Mouse (Mus musculus) cerebellum, postnatal 14 days (tissue): ENCODE measurements around the gene E330017A01Rik.
"Not testable (repeated sequence)": the region's sequence is repeated elsewhere in the genome, so short reads cannot be mapped to it uniquely, and the experiment has no call there.

Experiments used
- DNase-seq, 2 experiments: peaks; one replicate each; pipeline ENCODE4 v3.0.0; 2021; ENCODE audit warnings: mixed read lengths in 2 of 2

E330017A01Rik gene

DNA sequence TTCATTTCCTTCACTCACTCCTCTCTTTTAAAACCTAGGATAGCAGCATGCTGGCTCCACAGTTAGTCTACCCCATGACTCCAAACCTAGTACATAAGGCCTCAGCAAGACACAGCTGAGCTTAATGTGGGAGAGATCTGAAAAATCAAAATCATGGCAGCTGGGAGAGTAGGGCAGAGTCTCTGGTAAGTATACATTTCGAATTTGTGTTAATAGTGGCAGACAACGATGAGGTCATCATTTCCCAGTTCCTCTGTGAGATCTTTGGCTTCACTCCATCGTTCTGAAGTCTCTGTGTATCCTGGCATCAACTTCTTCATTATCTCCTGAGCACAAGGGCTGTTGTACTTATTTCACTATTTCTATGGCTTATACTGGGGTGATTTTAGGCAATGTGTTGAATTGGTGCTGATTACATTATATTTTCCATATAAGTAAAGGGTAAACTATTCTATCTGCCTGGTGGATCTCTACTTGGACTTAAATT lies at the start of gene E330017A01Rik:
Gene E330017A01Rik (minus strand): TSS at position 51 of the 487 bp plus-strand sequence.
- no peak for DNase-seq

GRCm38 (mm10) chr16:58685548-58686537 lies 47.3 kb upstream of the E330017A01Rik start:
- no peak for DNase-seq

- no peak for DNase-seq
These were observed 46.0 kb upstream of the E330017A01Rik start for GRCm38 (mm10) chr16:58684537-58684936.

- no peak for DNase-seq
These were observed 45.4 kb upstream of the E330017A01Rik start for GRCm38 (mm10) chr16:58683911-58684310.

DNA sequence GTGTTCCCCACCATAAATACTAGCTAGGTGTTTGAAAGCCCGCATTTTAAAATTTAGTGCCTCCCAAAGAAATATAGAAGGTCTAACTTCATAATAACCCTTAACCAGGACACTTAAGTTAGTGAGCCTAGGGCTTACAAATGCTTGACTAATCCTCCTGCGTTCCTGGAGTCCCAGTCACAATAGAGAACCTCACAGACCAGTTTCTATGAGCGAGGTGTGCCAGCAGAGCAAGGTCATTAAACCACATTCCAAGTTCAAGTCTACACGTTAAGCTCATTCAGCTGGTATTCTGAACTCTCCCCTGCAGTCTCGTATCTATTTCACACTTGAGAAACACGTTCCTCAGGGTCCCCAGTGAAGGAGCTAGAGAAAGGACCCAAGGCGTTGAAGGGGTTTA lies 44.3 kb upstream of the E330017A01Rik start:
- DNase-seq = no peak

DNA sequence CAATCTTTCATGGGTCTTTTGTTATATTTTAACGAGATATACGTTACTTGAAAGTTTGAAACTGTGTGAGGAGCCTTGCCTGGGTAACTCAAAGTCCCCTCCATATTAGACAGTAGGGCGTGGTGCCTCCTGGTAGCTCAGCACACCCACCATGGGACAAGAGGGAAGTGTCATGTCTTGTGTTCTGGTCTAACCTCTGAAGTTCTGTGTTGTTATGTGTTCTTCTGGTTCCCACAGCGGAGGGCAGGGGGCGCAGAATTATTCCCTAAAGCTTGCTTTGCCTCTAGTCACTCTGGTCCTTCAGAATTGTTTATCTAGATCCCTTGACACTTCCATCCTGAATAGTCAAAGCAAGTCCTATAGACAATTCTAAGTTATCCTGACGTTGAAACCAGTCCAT lies 43.5 kb upstream of the E330017A01Rik start:
- no peak for DNase-seq

GRCm38 (mm10) chr16:58678660-58679059 lies 40.1 kb upstream of the E330017A01Rik start:
- no peak for DNase-seq

- no peak for DNase-seq
These were observed 39.0 kb upstream of the E330017A01Rik start for GRCm38 (mm10) chr16:58677491-58677890.

GRCm38 (mm10) chr16:58676633-58677032 lies 38.1 kb upstream of the E330017A01Rik start:
- no peak for DNase-seq

GRCm38 (mm10) chr16:58676156-58676555 lies 37.6 kb upstream of the E330017A01Rik start:
- DNase-seq = no peak

GRCm38 (mm10) chr16:58675256-58675655 lies 36.7 kb upstream of the E330017A01Rik start:
- no peak for DNase-seq

- DNase-seq = no peak
These were observed 35.4 kb upstream of the E330017A01Rik start for GRCm38 (mm10) chr16:58673811-58674410.

GRCm38 (mm10) chr16:58672396-58672795 lies 33.9 kb upstream of the E330017A01Rik start:
- DNase-seq = no peak

GRCm38 (mm10) chr16:58671212-58671985 lies 32.9 kb upstream of the E330017A01Rik start:
- no peak for DNase-seq

DNA sequence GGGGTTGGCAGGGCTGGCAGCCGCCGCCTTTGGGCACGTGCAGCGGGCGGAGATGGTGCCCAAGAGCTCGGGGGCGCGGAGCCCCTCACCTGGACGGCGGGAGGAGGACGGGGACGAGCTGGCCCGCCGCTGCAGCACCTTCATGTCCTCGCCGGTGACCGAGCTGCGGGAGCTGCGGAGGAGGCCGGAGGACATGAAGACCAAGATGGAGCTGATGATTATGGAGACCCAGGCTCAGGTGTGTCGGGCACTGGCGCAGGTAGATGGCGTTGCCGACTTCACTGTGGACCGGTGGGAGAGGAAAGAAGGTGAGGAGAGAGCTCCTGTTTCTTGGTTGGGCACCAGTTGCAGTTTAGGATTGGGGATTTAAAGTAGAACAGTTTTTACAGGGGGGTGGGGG lies 32.1 kb upstream of the E330017A01Rik start:
- no peak for DNase-seq

- DNase-seq = peak; percentile 80 to 87
These were observed 31.5 kb upstream of the E330017A01Rik start, which contains the start of gene Cpox for GRCm38 (mm10) chr16:58669917-58670630. TSS of gene Cpox (plus strand) at chr16:58670292.

GRCm38 (mm10) chr16:58669264-58669663 lies 30.7 kb upstream of the E330017A01Rik start:
- DNase-seq = peak in 1 of 2 experiments; percentile 8

- DNase-seq = no peak
These were observed 30.0 kb upstream of the E330017A01Rik start for GRCm38 (mm10) chr16:58668586-58668985.

- not testable (repeated sequence) for DNase-seq
These were observed 28.1 kb upstream of the E330017A01Rik start for GRCm38 (mm10) chr16:58666681-58667080.

GRCm38 (mm10) chr16:58665137-58665536 lies 26.6 kb upstream of the E330017A01Rik start:
- DNase-seq = not testable (repeated sequence)

GRCm38 (mm10) chr16:58663816-58664215 lies 25.3 kb upstream of the E330017A01Rik start:
- DNase-seq = no peak

GRCm38 (mm10) chr16:58663021-58663420 lies 24.5 kb upstream of the E330017A01Rik start:
- no peak for DNase-seq
